Mouse (Mus musculus) lung, embryonic 14.5 days (tissue): ENCODE results near the gene Speer4b. TPM values are rescaled to one million over a fixed set of nuclear protein-coding genes. Genes with fewer than 3 reads are reported as not detected.

Experiments used
- ATAC-seq: fragments of 200-750 bp; cut with Nextera tagmentation; 2 replicates; pipeline ENCODE4 v1.8.0; 2017; ENCODE audit warnings: mild to moderate bottlenecking, moderate TSS enrichment, moderate library complexity; ENCODE audit not compliant: insufficient read depth
- DNase-seq: peaks from one replicate; pipeline ENCODE4 v3.0.0-alpha.2; 2015
- H3K27ac ChIP-seq: fragments of 300-500 bp; sonication (generic); 2 replicates; pipeline ENCODE4 v1.5.1; 2014; ENCODE audit warnings: low read depth, mild to moderate bottlenecking, moderate library complexity
- H3K27me3 ChIP-seq: fragments of 300-500 bp; sonication (generic); 2 replicates; pipeline ENCODE4 v1.6.1; 2014; ENCODE audit warnings: low read length, control low read depth; ENCODE audit not compliant: insufficient read depth
- H3K36me3 ChIP-seq: fragments of 300-500 bp; sonication (generic); 2 replicates; pipeline ENCODE4 v1.6.1; 2014; ENCODE audit warnings: control low read depth; ENCODE audit not compliant: insufficient read depth
- H3K4me1 ChIP-seq: fragments of 300-500 bp; sonication (generic); 2 replicates; pipeline ENCODE4 v1.6.1; 2014; ENCODE audit warnings: antibody characterized with exemption, control low read depth; ENCODE audit not compliant: insufficient read depth
- H3K4me2 ChIP-seq: fragments of 300-500 bp; sonication (generic); 2 replicates; pipeline ENCODE4 v1.6.1; 2014; ENCODE audit warnings: mild to moderate bottlenecking
- H3K4me3 ChIP-seq: fragments of 300-500 bp; sonication (generic); 2 replicates; pipeline ENCODE4 v1.5.1; 2014; ENCODE audit warnings: low read depth, low read length
- H3K9ac ChIP-seq: fragments of 300-500 bp; sonication (generic); 2 replicates; pipeline ENCODE4 v1.6.1; 2014
- H3K9me3 ChIP-seq: fragments of 300-500 bp; sonication (generic); 2 replicates; pipeline ENCODE4 v1.6.1; 2016; ENCODE audit warnings: low read depth, low read length, control low read depth
- CTCF ChIP-seq: IDR thresholded peaks from 2 replicates; pipeline ENCODE4 v1.5.1; 2016; ENCODE audit warnings: antibody characterized with exemption, low read depth
- WGBS: fragments of 180-500 bp; shearing (Covaris S2); extraction: QIAGEN DNeasy Blood & Tissue Kit; methylation state at CpG from one replicate; pipeline ENCODE4 v1.1.7; 2014; 5-methylcytosine and 5-hydroxymethylcytosine counted together
- polyA plus RNA-seq: library from polyadenylated mRNA; unstranded; fragments of >200 nt; fragmentation: Nextera tagmentation; extraction: Ambion mirVana; gene quantifications from 2 replicates; pipeline ENCODE4 v1.2.1, GENCODE M21; 2014

Gene Speer4b
- polyA plus RNA-seq, 1 experiment from 2014 or later = not detected

DNA sequence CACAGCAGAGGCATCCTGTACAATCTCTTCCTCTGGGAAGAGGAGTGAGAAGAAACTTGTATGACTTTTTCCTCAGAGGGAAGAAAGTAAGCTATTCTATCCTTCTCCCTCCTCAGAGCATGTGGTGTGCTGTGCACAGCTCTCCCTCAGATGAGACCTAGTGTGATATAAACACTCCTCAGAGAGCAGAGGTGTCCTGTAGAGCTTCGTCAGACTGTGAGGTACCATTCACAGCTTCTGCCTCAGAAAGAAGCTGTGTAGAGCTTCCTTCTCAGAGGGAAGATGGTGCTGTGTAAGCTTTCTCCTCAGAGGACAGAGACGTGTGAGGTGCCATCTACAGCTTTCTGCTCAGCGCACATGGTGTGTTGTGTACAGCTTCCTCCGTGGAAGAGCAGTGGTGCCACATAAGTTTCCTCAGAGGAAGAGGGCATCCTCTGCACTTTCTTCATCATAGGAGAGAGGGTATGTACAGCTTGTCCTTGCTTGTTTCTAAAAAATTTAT is 26.2 kb downstream of the Speer4b start:
- H3K27ac ChIP-seq = no peak overlapping the region
- 73% methylated on average over 4 of the region's 4 CpGs for WGBS

DNA sequence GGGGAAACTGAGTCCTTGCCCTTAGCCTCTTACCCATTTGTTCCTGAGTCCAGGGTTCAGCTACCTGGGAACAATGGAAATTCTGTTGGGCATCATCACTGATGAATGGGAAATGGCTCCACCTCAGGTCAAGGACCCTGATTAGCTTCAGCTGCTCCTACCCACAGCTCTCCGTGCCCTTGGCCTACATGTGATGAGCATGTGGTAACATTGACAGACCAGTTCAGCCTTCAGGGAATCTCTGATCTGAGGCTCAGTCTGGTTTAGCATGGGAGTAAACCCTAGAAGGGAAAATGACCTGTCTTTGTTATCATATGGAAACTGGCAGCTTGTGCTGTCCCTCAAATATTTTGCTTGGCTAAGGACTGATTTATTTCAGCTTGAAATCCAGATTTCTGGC is 43.6 kb downstream of the Speer4b start:
- H3K4me1 ChIP-seq = no peaks in the 10 kb centered on the region
- no peak for ATAC-seq
- TF ChIP-seq CTCF = no peak
- H3K27me3 ChIP-seq = no peaks in the 10 kb centered on the region
- H3K4me2 ChIP-seq = no peak overlapping the region
- 34% methylated on average over 1 of the region's 1 CpGs for WGBS
- no peaks in the 10 kb centered on the region for H3K36me3 ChIP-seq
- no peak for DNase-seq
- H3K4me3 ChIP-seq = no peak overlapping the region
- H3K9ac ChIP-seq = no peak overlapping the region
- H3K9me3 ChIP-seq = no peaks in the 10 kb centered on the region
- H3K27ac ChIP-seq = no peak overlapping the region

More for the DNA sequence above, 26.2 kb downstream of the Speer4b start:
- no peaks in the 10 kb centered on the region for H3K27me3 ChIP-seq
- TF ChIP-seq CTCF = no peak
- no peaks in the 10 kb centered on the region for H3K9me3 ChIP-seq
- DNase-seq = no peak
- no peak overlapping the region for H3K4me3 ChIP-seq
- no peak overlapping the region for H3K4me2 ChIP-seq
- no peak for ATAC-seq
- H3K4me1 ChIP-seq = no peaks in the 10 kb centered on the region
- H3K36me3 ChIP-seq = no peaks in the 10 kb centered on the region
- H3K9ac ChIP-seq = no peak overlapping the region

DNA sequence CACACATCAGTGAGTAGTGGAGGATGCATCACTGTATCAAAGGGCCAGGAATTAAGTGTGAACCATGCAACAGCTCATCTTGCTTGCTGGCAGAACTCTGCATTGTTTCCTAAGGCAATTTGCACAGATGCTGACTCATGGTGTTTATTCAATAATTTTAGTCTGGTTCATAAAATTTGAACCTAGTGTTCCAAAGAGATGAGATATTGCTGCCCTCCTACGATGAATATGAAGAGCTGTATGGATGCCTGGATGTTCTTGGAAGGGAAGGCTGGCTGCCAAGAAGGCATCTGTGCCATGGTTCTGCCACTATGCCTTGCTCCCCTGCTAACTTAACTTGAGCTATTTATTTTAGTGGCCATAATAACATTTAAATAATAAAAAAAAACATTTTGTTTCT is 44.3 kb downstream of the Speer4b start:
- Histone ChIP-seq H3K4me2 (no peak overlapping the region), H3K9me3 (no peaks in the 10 kb centered on the region), H3K36me3 (no peaks in the 10 kb centered on the region), H3K9ac (no peak overlapping the region), H3K27ac (no peak overlapping the region), H3K27me3 (no peaks in the 10 kb centered on the region), H3K4me1 (no peaks in the 10 kb centered on the region), H3K4me3 (no peak overlapping the region)
- ATAC-seq (no peak), DNase-seq (no peak)
- 70% methylated on average over 1 of the region's 1 CpGs for WGBS
- no peak for TF ChIP-seq CTCF

DNA sequence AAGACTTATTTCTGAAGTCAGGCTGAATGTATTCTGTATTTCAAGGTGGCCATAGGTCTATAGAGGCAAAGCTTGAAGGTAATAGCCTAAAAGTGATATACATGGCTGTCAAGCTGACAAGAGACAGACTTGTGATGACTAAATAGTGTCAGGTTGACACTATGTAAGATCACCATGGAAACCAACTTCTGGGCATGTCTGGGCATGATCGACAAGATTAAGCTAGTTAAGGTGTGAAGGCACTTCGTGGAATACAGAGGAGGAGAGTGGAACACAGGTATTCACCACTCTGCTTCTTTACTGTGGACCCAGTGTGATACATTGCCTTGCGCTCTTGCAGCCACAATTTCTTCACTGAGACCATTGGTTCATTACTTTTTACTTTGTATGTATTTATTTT is 46.9 kb downstream of the Speer4b start:
- WGBS = 79% methylated on average over 3 of the region's 3 CpGs

DNA sequence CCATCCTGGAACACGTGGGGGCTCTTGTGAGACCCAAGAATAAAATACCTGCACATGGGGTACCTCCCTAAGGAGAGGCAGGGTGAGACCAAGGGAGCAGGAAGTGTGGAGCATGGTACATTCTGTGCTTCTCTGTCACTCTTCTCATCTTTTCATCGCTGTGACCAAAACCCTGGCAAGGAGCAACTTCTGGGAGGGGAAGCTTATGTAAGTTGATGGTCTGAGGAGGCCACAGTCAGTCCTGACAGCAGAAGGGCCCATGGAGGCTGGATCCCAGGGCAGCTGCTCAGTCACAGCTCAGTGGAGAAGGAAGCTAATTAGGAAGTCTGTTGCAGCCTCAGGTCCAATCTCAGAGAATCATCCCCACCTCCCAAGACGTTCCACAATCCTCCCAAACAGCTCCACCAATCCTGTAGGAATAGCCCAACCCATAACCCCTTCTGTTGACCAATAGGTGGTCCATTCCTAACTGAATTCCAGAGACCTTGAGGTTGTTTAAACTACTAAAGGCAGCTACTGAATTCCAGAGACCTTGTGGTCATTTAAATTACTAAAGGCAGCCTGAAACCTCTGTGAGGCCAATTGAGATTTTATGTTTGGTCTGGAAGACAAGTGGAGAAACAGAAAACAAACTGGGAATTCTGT is 47.9 kb downstream of the Speer4b start:
- ATAC-seq = no peak
- Histone ChIP-seq H3K4me1 (no peaks in the 10 kb centered on the region), H3K9me3 (no peaks in the 10 kb centered on the region), H3K27ac (no peak overlapping the region), H3K27me3 (no peaks in the 10 kb centered on the region), H3K9ac (no peak overlapping the region), H3K36me3 (no peaks in the 10 kb centered on the region), H3K4me3 (no peak overlapping the region), H3K4me2 (no peak overlapping the region)
- no peak for TF ChIP-seq CTCF
- 46% methylated on average over 3 of the region's 3 CpGs for WGBS
- DNase-seq = no peak

More for the DNA sequence above, 46.9 kb downstream of the Speer4b start:
- Histone ChIP-seq H3K4me1 (no peaks in the 10 kb centered on the region), H3K9me3 (no peaks in the 10 kb centered on the region), H3K9ac (no peak overlapping the region), H3K4me2 (no peak overlapping the region), H3K36me3 (no peaks in the 10 kb centered on the region), H3K27me3 (no peaks in the 10 kb centered on the region), H3K27ac (no peak overlapping the region), H3K4me3 (no peak overlapping the region)
- no peak for DNase-seq
- ATAC-seq = no peak
- no peak for TF ChIP-seq CTCF
